Mouse (Mus musculus) heart, adult 18-20 months (tissue): Measurements from ENCODE around the gene Flot2. TPM values are rescaled to one million over a fixed set of nuclear protein-coding genes. Genes with fewer than 3 reads are reported as not detected.

Experiments
- DNase-seq, 2 experiments: peaks; one replicate each; pipeline ENCODE4 v3.0.0; 2021 to 2022; ENCODE audit warnings: mixed read lengths in 1 of 2
- microRNA-seq, 2 experiments: library from miRNA; unstranded; fragments of <30 nt; microRNA quantifications; one replicate each; pipeline ENCODE4 v1.2.0; 2022
- total RNA-seq, 2 experiments: library from RNA; stranded (reverse); gene quantifications; 2 replicates each; pipeline ENCODE4 v1.2.3; 2021

Gene Flot2
- total RNA-seq, 2 experiments from 2014 or later, result 54.1 to 56.0 TPM

DNA sequence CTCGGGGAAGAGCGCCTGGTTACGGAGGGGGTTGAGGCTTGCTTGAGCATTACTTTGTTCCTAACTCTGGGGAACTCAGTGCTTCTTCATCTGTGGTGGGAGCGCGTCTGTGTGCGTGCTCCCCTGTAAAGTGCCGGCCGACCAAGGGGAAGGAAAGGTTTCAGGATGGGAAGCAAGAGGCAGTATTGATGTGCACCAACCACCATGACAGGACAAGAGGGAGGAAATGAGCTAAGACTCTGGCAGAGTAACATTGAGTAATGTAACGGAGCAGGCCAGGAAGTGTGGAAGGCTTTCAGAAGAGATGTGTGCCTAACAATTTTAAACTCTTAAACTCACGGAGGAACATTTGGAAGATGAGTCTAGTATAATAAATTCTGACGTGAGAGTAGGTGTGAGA is 63.0 kb downstream of the Flot2 start:
- no peak for DNase-seq

DNA sequence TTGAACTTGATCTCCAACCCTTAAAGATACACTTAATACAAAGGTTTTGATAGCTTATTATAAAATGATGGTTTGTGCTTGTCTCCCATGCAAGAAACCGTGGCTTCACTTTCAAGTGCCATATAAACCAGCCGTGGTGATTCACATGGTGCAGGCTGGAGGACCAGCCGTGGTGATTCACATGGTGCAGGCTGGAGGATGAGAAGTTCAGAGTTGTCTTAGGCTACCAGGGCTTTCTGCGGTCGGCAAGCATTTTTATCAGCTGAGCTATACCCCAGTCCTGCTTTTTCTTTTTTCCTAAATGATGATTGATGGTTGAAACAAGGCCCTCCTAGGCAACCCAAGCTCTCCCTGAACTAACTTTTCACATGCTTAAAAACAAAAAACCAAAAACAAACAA is 64.4 kb downstream of the Flot2 start:
- no peak for DNase-seq

DNA sequence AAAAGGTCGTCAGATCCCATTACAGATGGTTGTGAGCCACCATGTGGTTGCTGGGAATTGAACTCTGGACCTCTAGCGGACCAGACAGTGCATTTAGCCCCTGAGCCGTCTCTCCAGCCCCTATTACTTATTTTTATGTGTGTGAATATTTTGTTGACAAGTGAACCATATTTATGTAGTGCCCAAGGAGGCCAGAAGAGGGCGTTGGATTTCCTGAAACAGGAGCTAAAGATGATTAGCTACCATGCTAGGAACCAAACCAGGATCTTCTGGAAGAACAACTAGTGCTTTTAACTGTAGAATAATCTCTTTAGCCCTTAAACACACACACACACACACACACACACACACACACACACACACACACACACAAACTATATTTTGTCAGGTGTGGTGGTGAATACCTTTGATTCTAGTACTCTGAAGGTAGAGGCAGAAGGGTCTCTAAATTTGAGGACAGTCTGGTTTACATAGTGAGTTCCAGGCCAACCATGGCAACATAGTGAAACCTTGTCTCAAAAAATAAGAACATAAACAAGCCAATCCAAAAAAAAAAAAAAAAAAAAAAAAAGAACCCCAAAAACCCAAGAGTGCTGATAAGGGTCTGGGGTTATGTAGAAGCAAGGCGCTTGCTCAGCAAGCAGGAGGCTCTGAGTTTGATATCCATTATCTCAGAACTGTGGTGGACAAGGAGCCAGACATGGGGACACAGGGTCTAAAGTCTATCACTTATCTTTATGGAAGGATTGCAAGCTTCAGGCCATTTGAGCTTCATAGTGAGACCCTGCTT is 65.4 kb downstream of the Flot2 start:
- no peak for DNase-seq

DNA sequence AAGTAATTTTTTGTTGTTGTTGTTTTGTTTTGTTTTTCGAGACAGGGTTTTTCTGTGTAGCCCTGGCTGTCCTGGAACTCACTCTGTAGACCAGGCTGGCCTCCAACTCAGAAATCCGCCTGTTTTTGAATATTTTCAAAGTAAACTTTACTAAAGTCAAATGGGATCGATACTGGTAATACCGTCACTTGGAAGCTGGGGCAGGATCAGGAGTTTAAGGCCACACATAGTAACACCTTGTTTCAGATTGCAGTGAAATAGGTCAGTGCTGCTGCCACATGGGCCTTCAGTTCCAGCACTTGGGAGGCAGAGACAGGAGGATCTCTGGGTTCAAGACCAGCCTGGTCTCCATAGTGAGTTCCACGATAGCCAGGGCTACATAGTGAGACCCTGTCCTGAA is 66.8 kb downstream of the Flot2 start:
- no peak for DNase-seq

Small RNA genes lying within 50 kb of the gene (microRNA-seq; reads per million reads assigned to microRNA genes)
- gene Mir144, result 355 to 387 reads per million in 2 experiments
- 0 reads per million in 2 experiments for gene Mir451a
- gene Mir451b, result 0 reads per million in 2 experiments

Other genes with a start within 250 kb of the Flot2 start
- gene Pipox, start 143.8 kb upstream of the Flot2 start, total RNA-seq, result under 1 TPM; 0.50 to 0.87 TPM
- gene Sez6, start 107.1 kb upstream of the Flot2 start, total RNA-seq, result under 1 TPM; 0.12 to 0.31 TPM
- gene Phf12, start 55.2 kb upstream of the Flot2 start, total RNA-seq, result 10 to 100 TPM; 21.7 to 21.9 TPM
- gene Dhrs13, start 5.7 kb upstream of the Flot2 start, total RNA-seq, result 1 to 10 TPM; 4.1 to 5.2 TPM
- gene Eral1, start 42.5 kb downstream of the Flot2 start, total RNA-seq, result 10 to 100 TPM; 28.9 to 29.3 TPM
- 10 to 100 TPM; 11.7 to 12.5 TPM for gene Fam222b, start 56.7 kb downstream of the Flot2 start, total RNA-seq
- 1 to 10 TPM; 3.2 to 4.6 TPM for gene Traf4, start 127.7 kb downstream of the Flot2 start, total RNA-seq
- gene Nek8, start 138.7 kb downstream of the Flot2 start, total RNA-seq, result 1 to 10 TPM; 1.7 to 2.6 TPM
- gene Tlcd1, start 138.8 kb downstream of the Flot2 start, total RNA-seq, result 10 to 100 TPM in 1 of 2 experiments, 1 to 10 TPM in 1; 3.2 to 10.6 TPM
- 100 to 1,000 TPM; 866 to 935 TPM for gene Rpl23a, start 145.7 kb downstream of the Flot2 start, total RNA-seq
- gene Rab34, start 150.5 kb downstream of the Flot2 start, total RNA-seq, result 10 to 100 TPM in 1 of 2 experiments, 1 to 10 TPM in 1; 6.4 to 11.4 TPM
- 1 to 10 TPM in 1 of 2 experiments, under 1 TPM in 1; 0.89 to 1.6 TPM for gene Proca1, start 155.5 kb downstream of the Flot2 start, total RNA-seq
- gene Sdf2, start 207.8 kb downstream of the Flot2 start, total RNA-seq, result 10 to 100 TPM; 52.7 to 55.7 TPM
- 10 to 100 TPM; 28.4 to 29.7 TPM for gene Supt6, start 208.1 kb downstream of the Flot2 start, total RNA-seq
- 100 to 1,000 TPM; 203 to 219 TPM for gene 2610507B11Rik, start 223.8 kb downstream of the Flot2 start, total RNA-seq